27 mouse cellular contexts compared by ENCODE assay signal in genomic region chr19:56366625-56367024, GRCm38 (mm10). TPM values are rescaled to one million over a fixed set of nuclear protein-coding genes. Genes with fewer than 3 reads are reported as not detected.
DNase-seq lines count a peak whose midpoint lies in the region; ATAC-seq and TF ChIP-seq lines count a peak whose summit lies in the region.
"Had no signal": no experiment of that assay in that cellular context is flagged by ENCODE, and none has a peak within 500 bp of the region (broad histone marks: within the 10 kb centered on the region; RNA-seq: fewer than 3 reads in every experiment).

No protein-coding gene starts in this region.

- H3K4me2 ChIP-seq in lung, embryonic 14.5 days, result no peak overlapping the region
- H3K4me2 ChIP-seq: heart, embryonic 11.5 days; hindbrain, embryonic 12.5 days; midbrain, embryonic 13.5 days; neural tube, embryonic 13.5 days had no signal

- peak; percentile 84 for DNase-seq in heart, adult 11 months
- DNase-seq in heart, embryonic 10.5 days (ENCODE audit: low spot score), result no peak
- DNase-seq in lung, embryonic 14.5 days, result peak; percentile 59
- no peak for DNase-seq in lung, postnatal 25 days (ENCODE audit: low spot score)
- DNase-seq in brain, adult 2 months (ENCODE audit: low read depth, low spot score), result peak; percentile 54
- DNase-seq in skeletal muscle tissue, adult 2 months (ENCODE audit: low read depth, low spot score), result peak; percentile 47
- DNase-seq in right cerebral cortex, adult 18-20 months, result no peak
- no peak for DNase-seq in cerebellum, adult 11 months
- DNase-seq: adrenal gland, postnatal 25 days; B cell, adult 2 months; cerebellum, adult 2 months; cerebellum, postnatal 14 days; heart, postnatal 14 days; kidney, adult 11 months; kidney, postnatal 14 days; layer of hippocampus, adult 9-11 months; liver; right cerebral cortex, postnatal 25 days; spleen, adult 18-20 months had no signal

- no peak overlapping the region for H3K4me3 ChIP-seq in heart, embryonic 10.5 days
- H3K4me3 ChIP-seq in lung, embryonic 14.5 days (ENCODE audit: low read depth, low read length), result no peak overlapping the region
- H3K4me3 ChIP-seq: erythroblast, embryonic 14.5 days; hindbrain, embryonic 12.5 days; midbrain, embryonic 13.5 days; neural tube, embryonic 13.5 days had no signal

- no peaks in the 10 kb centered on the region for H3K4me1 ChIP-seq in heart, embryonic 10.5 days
- H3K4me1 ChIP-seq in lung, embryonic 14.5 days (ENCODE audit: insufficient read depth), result peaks cover 11% of the 10 kb centered on the region; the same call in 1 of the 2 replicates
- H3K4me1 ChIP-seq: hindbrain, embryonic 12.5 days; neural tube, embryonic 13.5 days had no signal

- H3K27me3 ChIP-seq in heart, embryonic 10.5 days (ENCODE audit: insufficient read depth, poor library complexity, severe bottlenecking), result no peaks in the 10 kb centered on the region
- no peaks in the 10 kb centered on the region for H3K27me3 ChIP-seq in lung, embryonic 14.5 days (ENCODE audit: insufficient read depth, low read length)
- H3K27me3 ChIP-seq: hindbrain, embryonic 12.5 days; midbrain, embryonic 13.5 days; neural tube, embryonic 13.5 days had no signal

- H3K36me3 ChIP-seq in heart, embryonic 10.5 days, result peaks cover 16% of the 10 kb centered on the region; the same call in 1 of the 2 replicates
- no peaks in the 10 kb centered on the region for H3K36me3 ChIP-seq in lung, embryonic 14.5 days (ENCODE audit: insufficient read depth)
- H3K36me3 ChIP-seq: hindbrain, embryonic 12.5 days; midbrain, embryonic 13.5 days; neural tube, embryonic 13.5 days had no signal

- H3K9me3 ChIP-seq in heart, embryonic 10.5 days, result no peaks in the 10 kb centered on the region
- H3K9me3 ChIP-seq in lung, embryonic 14.5 days (ENCODE audit: low read depth, low read length), result no peaks in the 10 kb centered on the region
- H3K9me3 ChIP-seq: hindbrain, embryonic 12.5 days; midbrain, embryonic 13.5 days; neural tube, embryonic 13.5 days had no signal

- H3K9ac ChIP-seq in lung, embryonic 14.5 days, result no peak overlapping the region
- H3K9ac ChIP-seq: hindbrain, embryonic 12.5 days; liver, embryonic 14.5 days; midbrain, embryonic 13.5 days; neural tube, embryonic 13.5 days had no signal

- ATAC-seq in lung, embryonic 14.5 days (ENCODE audit: insufficient read depth), result no peak
- ATAC-seq: forebrain, embryonic 16.5 days; midbrain, embryonic 13.5 days had no signal

- WGBS in heart, embryonic 10.5 days, result 87% methylated on average over 9 of the region's 9 CpGs
- 49% methylated on average over 9 of the region's 9 CpGs for WGBS in lung, embryonic 14.5 days

- H3K27ac ChIP-seq in heart, embryonic 10.5 days, result no peak overlapping the region
- peak overlapping the region; percentile 46; the same call in 1 of the 2 replicates for H3K27ac ChIP-seq in lung, embryonic 14.5 days (ENCODE audit: low read depth)
- H3K27ac ChIP-seq: hindbrain, embryonic 12.5 days; liver, embryonic 14.5 days; macrophage; midbrain, embryonic 13.5 days; neural tube, embryonic 13.5 days had no signal

- TF ChIP-seq CTCF in lung, embryonic 14.5 days (IDR thresholded peaks at IDR 0.05; ENCODE audit: low read depth), result no peak

RNA-seq across cellular contexts. Expression of gene Nrap, which starts 23.2 kb away (rescaled TPM):
- polyA plus RNA-seq in heart, embryonic 10.5 days (2016; fragmentation: Nextera tagmentation; extraction: Ambion mirVana), result 3.4 and 11.9 TPM in 2 replicates
- polyA plus RNA-seq in lung, embryonic 14.5 days (2014; fragmentation: Nextera tagmentation; extraction: Ambion mirVana), result 0.18 and 0.32 TPM in 2 replicates

RNA-seq across cellular contexts. Expression of gene Casp7, which starts 30.3 kb away (rescaled TPM):
- 25.1 and 31.6 TPM in 2 replicates for polyA plus RNA-seq in heart, embryonic 10.5 days (2016; fragmentation: Nextera tagmentation; extraction: Ambion mirVana)
- polyA plus RNA-seq in lung, embryonic 14.5 days (2014; fragmentation: Nextera tagmentation; extraction: Ambion mirVana), result 30.7 and 32.1 TPM in 2 replicates

Comparison
In these comparisons a context has a peak if more than half of its experiments do, and no peak if none do; other contexts are left out.
1. DNase-seq: peak in heart, adult 11 months (single experiment), lung, embryonic 14.5 days (single experiment), brain, adult 2 months (single experiment) and skeletal muscle tissue, adult 2 months (single experiment); none in heart, embryonic 10.5 days (single experiment), lung, postnatal 25 days (single experiment), right cerebral cortex, adult 18-20 months (single experiment) and cerebellum, adult 11 months (single experiment).